Mouse (Mus musculus) urinary bladder, postnatal 10 days (tissue): ENCODE measurements around the gene Gjd2.

Experiments
- DNase-seq: peaks from one replicate; pipeline ENCODE4 v3.0.0; 2022; ENCODE audit warnings: low spot score

Gjd2 gene

GRCm38 (mm10) chr2:114012749-114013211 is 639 bp downstream of the Gjd2 start:
- DNase-seq, result no peak

GRCm38 (mm10) chr2:114011838-114012237 is 1.6 kb downstream of the Gjd2 start:
- DNase-seq, result no peak

- DNase-seq, result no peak
Measured at GRCm38 (mm10) chr2:114008321-114008720, 5.1 kb downstream of the Gjd2 start.

DNA sequence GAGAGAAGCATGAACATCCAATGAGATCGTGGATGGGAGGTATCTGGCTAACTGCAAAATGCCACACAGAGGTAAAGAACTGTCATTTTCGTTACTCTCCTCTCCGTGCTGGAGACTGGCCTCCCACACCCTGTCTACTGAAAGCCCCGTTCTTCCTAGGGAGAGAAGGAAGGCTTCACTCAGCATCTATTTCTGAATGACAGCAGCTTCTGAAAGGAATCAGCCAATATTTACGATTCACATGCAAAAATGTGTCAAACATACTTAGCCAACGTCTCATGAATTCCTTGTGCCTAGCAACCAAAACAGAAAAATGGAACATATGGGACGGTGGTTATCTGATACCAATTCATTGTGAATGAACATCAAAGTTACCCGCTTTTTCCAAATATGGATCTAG is 15.9 kb downstream of the Gjd2 start:
- DNase-seq, result no peak

DNA sequence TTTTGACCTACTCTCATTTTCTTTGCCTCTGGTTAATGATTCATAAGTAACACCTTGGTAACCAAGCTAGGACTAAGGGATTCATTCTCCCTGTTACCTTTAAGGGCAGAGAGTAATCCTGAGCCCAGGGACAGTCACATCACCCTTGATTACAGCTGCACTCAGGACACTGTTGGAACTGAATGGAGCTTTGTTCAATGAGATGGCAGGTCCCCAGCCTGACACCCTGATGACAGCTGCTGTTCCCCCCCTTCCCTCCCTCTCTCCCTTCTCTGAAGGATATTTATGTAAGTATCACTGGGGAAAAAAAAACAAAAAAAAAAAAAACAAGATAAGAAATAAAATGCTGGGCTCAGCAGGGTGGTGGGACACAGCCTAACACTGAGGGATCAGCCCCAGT is 16.5 kb downstream of the Gjd2 start:
- no peak for DNase-seq

- DNase-seq, result no peak
Measured at GRCm38 (mm10) chr2:113984890-113985289, 28.5 kb downstream of the Gjd2 start.

DNA sequence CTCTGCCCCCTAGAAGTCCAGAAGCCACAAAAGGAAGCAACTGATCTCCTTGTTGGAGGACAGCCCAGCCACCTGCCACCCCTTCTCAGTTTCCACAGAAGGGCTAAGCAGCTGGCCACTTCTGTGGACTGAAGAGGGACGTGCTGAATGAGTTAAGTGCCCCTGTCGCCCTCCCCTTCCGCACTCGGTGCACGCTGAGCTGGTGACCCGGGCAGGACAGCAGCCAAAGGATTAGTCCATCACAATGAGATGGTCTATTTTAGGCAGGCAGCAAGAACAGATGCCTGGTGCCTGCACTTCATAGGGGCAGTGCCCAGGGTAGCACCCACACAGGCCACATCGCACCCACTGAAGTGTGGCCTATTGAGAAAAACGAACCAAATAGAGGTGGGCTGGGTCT is 32.8 kb downstream of the Gjd2 start:
- no peak for DNase-seq

GRCm38 (mm10) chr2:113978151-113978771 is 35.2 kb downstream of the Gjd2 start:
- DNase-seq, result no peak

DNA sequence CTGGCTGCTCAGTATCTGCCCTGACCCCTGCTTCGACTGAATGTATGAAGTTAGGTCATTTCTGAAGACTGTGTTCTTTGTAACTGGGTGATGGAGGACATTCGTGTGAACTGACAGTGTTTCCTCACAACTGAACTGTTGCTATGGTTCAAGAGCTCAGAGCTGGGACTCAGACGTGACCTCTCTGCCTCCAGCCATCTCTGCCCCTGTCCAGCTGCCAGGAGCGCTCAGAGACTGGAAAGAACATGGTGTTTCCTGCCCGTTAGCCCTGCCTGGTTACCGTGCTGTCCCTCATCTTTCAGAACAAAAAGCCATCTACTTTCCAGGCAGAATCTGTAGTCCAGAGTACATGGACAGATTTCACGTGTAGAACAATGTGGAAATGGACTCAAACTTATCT is 39.5 kb downstream of the Gjd2 start:
- DNase-seq, result no peak

GRCm38 (mm10) chr2:113966421-113966820 is 47.0 kb downstream of the Gjd2 start:
- DNase-seq, result no peak
